Mouse (Mus musculus) stomach, embryonic 16.5 days (tissue): ENCODE data around the gene Nhej1. TPM values are rescaled to one million over a fixed set of nuclear protein-coding genes. Genes with fewer than 3 reads are reported as not detected.

ENCODE experiments used
- ATAC-seq: fragments of 200-750 bp; cut with Nextera tagmentation; 2 replicates; pipeline ENCODE4 v1.8.0; 2017; ENCODE audit warnings: moderate number of reproducible peaks, moderate TSS enrichment; ENCODE audit not compliant: insufficient read depth, low FRiP score
- H3K27ac ChIP-seq: fragments of 300-500 bp; sonication (generic); 2 replicates; pipeline ENCODE4 v1.5.1; 2014; ENCODE audit warnings: low read length
- H3K27me3 ChIP-seq: fragments of 300-500 bp; sonication (generic); 2 replicates; pipeline ENCODE4 v1.6.1; 2014; ENCODE audit warnings: low read length, control low read depth, mixed read lengths; ENCODE audit not compliant: control insufficient read depth, insufficient read depth
- H3K36me3 ChIP-seq: fragments of 300-500 bp; sonication (generic); 2 replicates; pipeline ENCODE4 v1.6.1; 2014; ENCODE audit warnings: low read length; ENCODE audit not compliant: control insufficient read depth, insufficient read depth
- H3K4me1 ChIP-seq: fragments of 300-500 bp; sonication (generic); 2 replicates; pipeline ENCODE4 v1.6.1; 2014; ENCODE audit warnings: low read length, control low read depth, mixed read lengths; ENCODE audit not compliant: control insufficient read depth, insufficient read depth
- H3K4me2 ChIP-seq: fragments of 300-500 bp; sonication (generic); 2 replicates; pipeline ENCODE4 v1.6.1; 2014; ENCODE audit warnings: low read depth, low read length, mixed read lengths
- H3K4me3 ChIP-seq: fragments of 300-500 bp; sonication (generic); replicated peaks from 2 replicates; pipeline ENCODE4 v1.5.1; 2014; ENCODE audit warnings: mild to moderate bottlenecking, low read length
- H3K9ac ChIP-seq: fragments of 300-500 bp; sonication (generic); 2 replicates; pipeline ENCODE4 v1.6.1; 2014; ENCODE audit warnings: low read length
- H3K9me3 ChIP-seq: fragments of 300-500 bp; sonication (generic); replicated peaks from 2 replicates; pipeline ENCODE4 v1.6.1; 2016; ENCODE audit warnings: low read length, control low read depth; ENCODE audit not compliant: control insufficient read depth
- WGBS: fragments of 180-500 bp; shearing (Covaris S2); extraction: QIAGEN DNeasy Blood & Tissue Kit; methylation state at CpG from one replicate; pipeline ENCODE4 v1.1.7; 2014; 5-methylcytosine and 5-hydroxymethylcytosine counted together
- polyA plus RNA-seq: library from polyadenylated mRNA; unstranded; fragments of >200 nt; fragmentation: Nextera tagmentation; extraction: Ambion mirVana; gene quantifications from 2 replicates; pipeline ENCODE4 v1.2.1, GENCODE M21; 2015

Gene Nhej1
- polyA plus RNA-seq, 1 experiment from 2014 or later = 7.6 TPM

DNA sequence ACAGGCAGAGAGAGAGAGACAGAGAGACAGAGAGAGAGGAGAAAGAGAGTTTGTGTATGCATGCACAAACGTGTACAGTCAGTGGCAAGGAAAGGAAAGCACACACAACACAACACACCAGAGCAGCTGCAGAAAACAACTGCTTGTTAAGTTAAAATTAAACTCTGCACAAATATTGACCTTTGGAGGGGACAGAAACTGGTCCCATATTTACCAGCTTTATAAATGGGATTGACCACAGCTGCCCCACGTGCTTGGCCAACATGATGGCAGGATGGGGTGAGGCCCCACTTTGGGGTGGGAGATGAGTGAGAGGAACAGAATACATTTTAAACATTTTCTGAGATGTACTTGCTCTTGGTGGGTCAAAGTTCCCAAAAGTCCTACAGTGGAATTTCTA is 114.8 kb downstream of the Nhej1 start:
- peaks cover 14% of the 10 kb centered on the region for H3K4me1 ChIP-seq
- H3K4me2 ChIP-seq = no peak overlapping the region
- peak; percentile 55; the same call in 1 of the 2 replicates for ATAC-seq
- H3K9ac ChIP-seq = no peak overlapping the region
- H3K27me3 ChIP-seq = no peaks in the 10 kb centered on the region
- H3K4me3 ChIP-seq = no peak overlapping the region
- 27% methylated on average over 2 of the region's 2 CpGs for WGBS
- no peaks in the 10 kb centered on the region for H3K9me3 ChIP-seq
- no peaks in the 10 kb centered on the region for H3K36me3 ChIP-seq
- H3K27ac ChIP-seq = peak overlapping the region; percentile 44

GRCm38 (mm10) chr1:75006016-75006415 is 119.0 kb downstream of the Nhej1 start:
- Histone ChIP-seq H3K9ac (no peak overlapping the region), H3K4me3 (no peak overlapping the region), H3K4me1 (no peaks in the 10 kb centered on the region), H3K27ac (no peak overlapping the region), H3K4me2 (no peak overlapping the region), H3K9me3 (no peaks in the 10 kb centered on the region), H3K27me3 (no peaks in the 10 kb centered on the region), H3K36me3 (no peaks in the 10 kb centered on the region)
- peak; percentile 58; the same call in 1 of the 2 replicates for ATAC-seq
- 33% methylated on average over 4 of the region's 4 CpGs for WGBS

DNA sequence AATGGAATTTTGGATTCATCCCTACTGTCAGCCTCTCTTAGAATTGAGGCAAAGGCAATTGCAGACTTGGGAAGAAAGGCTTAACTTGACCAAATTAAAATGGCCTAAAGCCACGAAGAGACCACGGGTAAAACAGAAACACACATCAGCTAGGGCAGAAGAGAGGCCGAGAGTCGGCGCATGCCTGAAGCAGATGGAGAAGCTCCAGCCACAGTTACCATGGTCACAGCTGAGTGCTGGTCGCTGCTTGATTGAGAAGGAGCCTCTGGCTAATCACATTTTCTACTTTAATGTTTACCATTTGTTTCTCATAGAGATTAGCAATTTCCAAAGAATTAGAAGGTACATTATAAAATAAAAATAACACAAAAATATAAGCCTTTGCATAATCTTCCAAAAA is 123.8 kb downstream of the Nhej1 start:
- Histone ChIP-seq H3K27ac (no peak overlapping the region), H3K9ac (no peak overlapping the region), H3K36me3 (no peaks in the 10 kb centered on the region), H3K4me2 (no peak overlapping the region), H3K9me3 (no peaks in the 10 kb centered on the region), H3K4me3 (no peak overlapping the region), H3K4me1 (no peaks in the 10 kb centered on the region), H3K27me3 (no peaks in the 10 kb centered on the region)
- WGBS = 43% methylated on average over 6 of the region's 6 CpGs
- ATAC-seq = no peak

GRCm38 (mm10) chr1:75000496-75000895 is 124.5 kb downstream of the Nhej1 start:
- H3K9me3 ChIP-seq = no peaks in the 10 kb centered on the region
- H3K36me3 ChIP-seq = no peaks in the 10 kb centered on the region
- no peak overlapping the region for H3K4me3 ChIP-seq
- no peak overlapping the region for H3K4me2 ChIP-seq
- H3K27me3 ChIP-seq = no peaks in the 10 kb centered on the region
- ATAC-seq = no peak
- no peak overlapping the region for H3K27ac ChIP-seq
- WGBS = 0% methylated on average over 1 of the region's 1 CpGs
- H3K4me1 ChIP-seq = no peaks in the 10 kb centered on the region
- no peak overlapping the region for H3K9ac ChIP-seq

GRCm38 (mm10) chr1:74999173-74999572 is 125.8 kb downstream of the Nhej1 start:
- H3K27me3 ChIP-seq = no peaks in the 10 kb centered on the region
- no peaks in the 10 kb centered on the region for H3K36me3 ChIP-seq
- H3K9me3 ChIP-seq = no peaks in the 10 kb centered on the region
- no peak overlapping the region for H3K27ac ChIP-seq
- 72% methylated on average over 5 of the region's 5 CpGs for WGBS
- ATAC-seq = no peak
- H3K4me2 ChIP-seq = no peak overlapping the region
- H3K9ac ChIP-seq = no peak overlapping the region
- no peak overlapping the region for H3K4me3 ChIP-seq
- H3K4me1 ChIP-seq = no peaks in the 10 kb centered on the region

DNA sequence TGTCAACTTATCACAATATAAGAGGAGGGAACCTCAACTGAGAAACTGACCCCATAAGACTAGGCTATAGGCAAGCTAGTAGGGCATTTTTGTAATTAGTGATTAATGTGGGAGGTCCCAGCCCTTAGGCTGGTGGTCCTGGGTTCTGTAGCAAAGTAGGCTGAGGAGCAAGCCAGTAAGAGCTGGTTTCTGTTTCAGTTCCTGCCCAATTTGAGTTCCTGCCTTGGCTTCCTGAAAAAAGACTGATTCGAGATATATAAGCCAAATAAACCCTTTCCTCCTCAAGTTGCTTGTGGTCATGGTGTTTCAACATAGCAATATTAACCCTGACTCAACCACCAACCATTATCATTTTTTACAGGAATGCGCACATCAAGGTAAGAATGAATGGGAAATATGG is 127.8 kb downstream of the Nhej1 start:
- Histone ChIP-seq H3K4me3 (no peak overlapping the region), H3K27ac (no peak overlapping the region), H3K4me2 (no peak overlapping the region), H3K27me3 (no peaks in the 10 kb centered on the region), H3K9ac (no peak overlapping the region), H3K36me3 (no peaks in the 10 kb centered on the region), H3K4me1 (no peaks in the 10 kb centered on the region), H3K9me3 (no peaks in the 10 kb centered on the region)
- no peak for ATAC-seq
- 75% methylated on average over 2 of the region's 2 CpGs for WGBS

- no peak overlapping the region for H3K4me3 ChIP-seq
- ATAC-seq = no peak
- no peaks in the 10 kb centered on the region for H3K27me3 ChIP-seq
- no peak overlapping the region for H3K9ac ChIP-seq
- H3K27ac ChIP-seq = no peak overlapping the region
- no peaks in the 10 kb centered on the region for H3K36me3 ChIP-seq
- no peaks in the 10 kb centered on the region for H3K4me1 ChIP-seq
- 67% methylated on average over 8 of the region's 8 CpGs for WGBS
- no peaks in the 10 kb centered on the region for H3K9me3 ChIP-seq
- no peak overlapping the region for H3K4me2 ChIP-seq
Observed at GRCm38 (mm10) chr1:74977001-74977400, 148.0 kb downstream of the Nhej1 start.

- no peak overlapping the region for H3K4me2 ChIP-seq
- no peak overlapping the region for H3K27ac ChIP-seq
- no peaks in the 10 kb centered on the region for H3K9me3 ChIP-seq
- no peak overlapping the region for H3K9ac ChIP-seq
- no peak overlapping the region for H3K4me3 ChIP-seq
- WGBS = 90% methylated on average over 1 of the region's 1 CpGs
- no peaks in the 10 kb centered on the region for H3K27me3 ChIP-seq
- no peak for ATAC-seq
- no peaks in the 10 kb centered on the region for H3K36me3 ChIP-seq
- H3K4me1 ChIP-seq = peaks cover 2% of the 10 kb centered on the region; the same call in 1 of the 2 replicates
Observed at GRCm38 (mm10) chr1:74975936-74976335, 149.1 kb downstream of the Nhej1 start.

DNA sequence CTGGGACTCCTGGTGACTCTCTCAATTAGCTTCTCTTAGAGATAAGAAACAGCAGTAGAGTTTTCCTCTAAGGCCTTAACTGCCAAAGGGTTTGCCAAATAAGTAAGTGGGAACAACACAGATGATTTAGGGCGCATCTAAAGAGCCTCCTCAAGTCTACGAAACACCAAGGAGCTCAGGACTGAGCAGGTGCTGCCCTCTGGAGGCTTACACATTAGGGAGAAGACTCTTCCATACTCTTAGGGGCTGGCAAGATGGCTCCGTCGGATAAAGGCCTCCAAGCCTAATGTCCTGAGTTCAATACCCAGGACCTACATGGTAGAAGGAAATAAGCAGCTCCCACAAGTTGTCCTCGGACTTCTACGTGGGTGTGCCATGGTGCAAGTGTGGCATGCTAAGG is 151.4 kb downstream of the Nhej1 start:
- Histone ChIP-seq H3K4me2 (no peak overlapping the region), H3K27ac (no peak overlapping the region), H3K36me3 (no peaks in the 10 kb centered on the region), H3K4me1 (peaks cover 2% of the 10 kb centered on the region; the same call in 1 of the 2 replicates), H3K27me3 (no peaks in the 10 kb centered on the region), H3K4me3 (no peak overlapping the region), H3K9me3 (no peaks in the 10 kb centered on the region), H3K9ac (no peak overlapping the region)
- no peak for ATAC-seq
- 79% methylated on average over 6 of the region's 6 CpGs for WGBS
